Mouse (Mus musculus) lung, adult 2 months (tissue): ENCODE data around the gene Ephx4.

Experiments used
- CTCF ChIP-seq: fragments of 200-500 bp; IDR thresholded peaks from 2 replicates; pipeline ENCODE4 v1.5.1; 2011; ENCODE audit warnings: mild to moderate bottlenecking, low read length, control low read depth; ENCODE audit not compliant: insufficient read depth
- POLR2A ChIP-seq: fragments of 200-500 bp; IDR thresholded peaks from 2 replicates; pipeline ENCODE4 v1.6.1; 2011; ENCODE audit warnings: low read depth, mild to moderate bottlenecking, control low read depth, low read length, borderline replicate concordance; ENCODE audit errors: extremely low read depth

- TF ChIP-seq CTCF (no peak), POLR2A (no peak)
Measured at GRCm38 (mm10) chr5:107387788-107388187, 14.7 kb upstream of the Ephx4 start.
